Mouse (Mus musculus) liver, postnatal 0 days (tissue): ENCODE results near the gene Evc.
A peak's percentile ranks its signal among the peaks of the same experiment; 100 is the strongest.

ENCODE experiments used
- CTCF ChIP-seq: sonication (generic); IDR thresholded peaks from 2 replicates; pipeline ENCODE4 v1.5.1; 2016; ENCODE audit warnings: antibody characterized with exemption, low read depth
- EP300 ChIP-seq: IDR thresholded peaks from 2 replicates; pipeline ENCODE4 v1.6.1; 2016; ENCODE audit warnings: antibody characterized with exemption, low read depth, mild to moderate bottlenecking

GRCm38 (mm10) chr5:37289236-37289635 is 47.5 kb downstream of the Evc start:
- TF ChIP-seq CTCF (peak; percentile 77), EP300 (no peak)
